Mouse (Mus musculus) cerebellum, postnatal 25 days (tissue): ENCODE results near the gene Wdr95.
A peak's percentile ranks its signal among the peaks of the same experiment; 100 is the strongest.
"Not testable (repeated sequence)": the region's sequence is repeated elsewhere in the genome, so short reads cannot be mapped to it uniquely, and the experiment has no call there.

Experiments used
- DNase-seq, 2 experiments: peaks; one replicate each; pipeline ENCODE4 v3.0.0; 2021; ENCODE audit warnings: mixed read lengths in 2 of 2

The Wdr95 gene

DNA sequence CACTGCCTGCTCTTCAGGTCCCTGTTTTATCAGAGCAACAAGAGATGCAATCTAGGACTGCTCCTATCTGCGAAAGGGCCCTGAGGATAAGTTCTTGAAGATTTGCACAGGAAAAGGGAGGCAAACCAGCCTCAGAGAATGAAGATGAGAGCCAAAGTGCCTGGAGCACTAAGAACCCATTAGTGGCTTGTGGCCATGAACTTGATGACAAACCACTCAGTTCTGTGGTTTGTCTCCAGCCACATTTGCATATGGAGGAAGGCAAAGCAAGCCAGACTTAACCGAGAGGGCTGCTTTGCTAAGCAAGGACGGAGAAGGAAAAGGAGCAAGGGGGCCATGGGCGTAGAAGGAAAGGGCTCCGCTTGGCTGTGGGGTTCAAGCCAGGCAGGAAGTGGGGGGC, 7.7 kb upstream of the Wdr95 start:
- no peak for DNase-seq

DNA sequence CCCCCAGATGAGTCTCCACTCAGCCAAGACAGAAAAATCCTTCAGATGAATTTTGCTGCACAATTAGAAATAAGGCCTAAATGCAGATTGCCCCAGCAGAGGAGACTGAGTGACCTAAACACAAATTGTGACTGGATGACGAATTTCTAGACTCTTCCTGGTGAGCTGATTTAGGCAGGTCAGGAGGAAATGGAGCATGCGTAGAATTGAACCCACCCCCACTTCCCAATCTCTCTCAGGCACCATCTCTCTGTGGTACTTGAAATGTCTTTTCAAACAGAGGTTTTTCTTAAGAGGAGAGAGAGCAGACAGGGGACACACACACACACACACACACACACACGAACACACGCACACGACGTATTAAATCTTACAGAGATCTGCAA, 4.6 kb upstream of the Wdr95 start:
- no peak for DNase-seq

DNA sequence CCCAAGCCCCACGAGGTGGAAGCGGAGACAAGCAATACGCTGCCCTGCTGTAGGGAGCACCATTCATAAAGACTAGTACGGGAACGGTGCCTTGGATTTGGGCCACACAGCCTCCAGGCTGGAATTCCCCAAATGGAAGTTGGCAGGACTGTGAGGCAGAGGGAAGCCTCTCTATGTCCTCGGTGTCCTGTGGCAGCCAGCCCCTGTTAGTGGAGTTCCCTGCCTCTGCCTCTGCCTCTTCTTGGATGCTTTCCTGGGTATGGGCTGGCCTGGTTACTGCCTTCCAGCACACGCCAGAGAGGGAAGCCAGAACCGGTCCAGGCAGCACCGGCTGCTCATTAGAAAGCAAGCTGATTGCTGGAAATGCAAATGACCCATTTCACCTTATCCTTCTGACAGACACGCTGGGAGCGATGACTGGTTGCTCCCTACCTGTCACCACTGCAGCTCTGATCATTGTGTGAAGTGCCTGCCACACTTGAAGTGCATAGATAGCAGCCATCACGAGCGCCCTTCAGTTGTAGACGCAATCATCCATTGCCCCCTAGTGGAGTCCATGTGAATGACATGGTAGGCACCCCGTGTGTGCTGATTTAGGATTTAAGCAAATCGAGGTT, 4.1 kb upstream of the Wdr95 start:
- peak; percentile 86 to 91 for DNase-seq

DNA sequence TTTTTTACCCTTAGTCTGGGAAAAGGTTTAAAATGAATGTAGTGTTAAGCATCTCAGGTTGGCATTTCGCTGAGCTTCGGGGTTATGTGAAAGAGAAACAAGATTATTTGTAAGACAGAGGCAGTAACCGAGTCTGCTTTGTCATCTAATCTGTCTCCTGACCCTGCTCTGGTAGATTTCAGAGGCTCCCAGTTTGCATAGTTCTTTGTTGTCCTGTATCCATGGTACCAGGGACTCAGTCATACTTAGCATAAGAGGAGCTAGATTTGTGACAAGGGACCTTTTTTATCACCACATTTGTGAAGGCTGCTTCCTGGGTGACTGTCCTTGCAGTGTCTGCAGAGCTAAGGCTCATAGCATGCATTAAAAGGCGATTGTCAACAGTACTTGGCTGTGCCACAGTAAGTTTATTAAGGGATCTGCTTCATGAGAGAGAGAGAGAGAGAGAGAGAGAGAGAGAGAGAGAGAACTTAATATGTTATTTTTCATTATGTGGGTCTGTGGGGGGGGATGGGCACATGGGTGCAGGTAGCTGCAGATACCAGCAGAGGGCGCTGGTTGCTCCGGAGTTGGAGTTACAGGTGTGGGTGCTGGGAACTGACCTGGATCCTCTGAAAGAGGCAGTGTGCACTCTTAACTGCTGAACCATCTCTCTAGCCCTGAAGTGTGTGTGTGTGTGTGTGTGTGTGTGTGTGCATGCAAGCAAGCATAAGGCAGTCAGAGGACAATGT, 3.3 kb upstream of the Wdr95 start:
- DNase-seq: no peak

DNA sequence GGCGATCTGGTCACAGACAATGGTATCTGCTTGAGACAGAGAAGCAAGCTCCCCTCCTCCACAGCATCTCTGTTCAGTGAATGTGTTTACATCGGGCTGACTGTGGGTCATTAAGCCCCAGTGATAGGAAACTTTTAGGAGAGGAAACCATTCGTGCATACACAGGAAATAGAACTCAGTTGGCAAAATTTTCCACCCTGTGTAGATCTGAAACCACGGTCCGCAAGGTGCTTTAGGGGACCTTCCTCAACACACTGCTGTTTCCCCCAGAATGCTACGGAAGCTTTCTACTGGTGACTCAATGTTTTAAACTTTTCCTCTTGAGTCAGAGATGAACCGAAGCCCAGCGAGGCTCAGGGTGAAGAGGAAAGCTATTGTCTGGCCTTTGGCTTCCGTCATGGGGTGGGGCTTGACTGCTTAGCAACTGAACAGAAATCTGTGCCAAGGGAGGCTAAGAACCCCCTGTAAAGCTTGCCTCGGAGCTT, 2.0 kb upstream of the Wdr95 start:
- no peak for DNase-seq

DNA sequence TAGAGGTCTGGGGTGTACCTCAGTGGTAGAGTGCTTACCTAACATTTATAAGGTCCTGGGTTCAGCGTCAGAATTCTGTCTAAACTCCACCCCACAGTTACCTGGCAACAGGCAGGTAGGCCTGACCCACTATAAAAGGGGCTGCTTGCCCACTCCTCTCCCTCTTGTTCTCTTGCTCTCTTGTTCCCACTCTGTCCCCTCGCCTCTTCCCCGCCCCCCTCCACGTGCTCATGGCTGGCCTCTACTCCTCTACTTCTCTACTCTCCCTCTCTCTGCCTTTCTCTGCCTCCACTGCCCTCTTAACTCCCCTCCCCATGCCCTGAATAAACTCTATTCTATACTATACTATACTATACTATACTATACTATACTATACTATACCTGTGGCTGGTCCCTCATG, 1.2 kb upstream of the Wdr95 start:
- not testable (repeated sequence) for DNase-seq

DNA sequence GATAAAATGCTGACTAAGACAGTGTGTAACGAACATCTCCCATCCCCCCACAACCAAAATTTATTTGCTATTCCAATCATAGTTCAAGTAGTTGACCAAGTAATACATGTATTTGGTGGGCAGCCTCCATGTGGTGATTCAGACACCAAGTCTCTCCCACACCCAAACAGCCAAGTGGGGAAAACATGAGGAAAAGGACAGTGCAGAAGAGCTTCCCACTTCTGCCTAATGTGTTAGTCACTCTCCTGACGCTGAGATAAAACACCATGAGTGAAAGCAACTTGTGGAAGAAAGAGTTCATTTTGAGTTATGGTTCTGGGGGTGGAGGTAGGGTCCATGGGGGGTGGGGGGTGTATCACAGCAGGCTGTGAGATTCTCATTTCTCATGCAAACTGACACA, 5.4 kb downstream of the Wdr95 start:
- DNase-seq: no peak

DNA sequence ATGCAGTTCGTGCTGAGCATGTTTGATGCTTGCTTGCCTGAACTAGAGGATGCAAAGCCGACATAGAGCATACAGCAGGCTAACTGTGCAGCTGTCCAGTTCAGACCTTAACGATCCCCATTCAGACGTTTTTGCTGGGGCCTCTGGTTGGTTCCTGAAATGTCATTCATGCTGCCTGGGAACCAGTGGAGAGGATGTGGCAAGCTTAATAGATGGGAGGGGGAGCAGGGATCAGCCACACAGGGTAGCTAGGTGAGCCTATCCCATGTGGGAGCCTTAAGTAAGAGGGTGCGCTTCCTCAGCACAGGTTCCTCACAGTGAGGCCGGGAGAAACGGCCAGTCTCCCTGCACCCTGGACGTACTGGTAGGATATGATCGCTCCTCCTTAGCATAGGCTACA, 7.5 kb downstream of the Wdr95 start:
- no peak for DNase-seq

DNA sequence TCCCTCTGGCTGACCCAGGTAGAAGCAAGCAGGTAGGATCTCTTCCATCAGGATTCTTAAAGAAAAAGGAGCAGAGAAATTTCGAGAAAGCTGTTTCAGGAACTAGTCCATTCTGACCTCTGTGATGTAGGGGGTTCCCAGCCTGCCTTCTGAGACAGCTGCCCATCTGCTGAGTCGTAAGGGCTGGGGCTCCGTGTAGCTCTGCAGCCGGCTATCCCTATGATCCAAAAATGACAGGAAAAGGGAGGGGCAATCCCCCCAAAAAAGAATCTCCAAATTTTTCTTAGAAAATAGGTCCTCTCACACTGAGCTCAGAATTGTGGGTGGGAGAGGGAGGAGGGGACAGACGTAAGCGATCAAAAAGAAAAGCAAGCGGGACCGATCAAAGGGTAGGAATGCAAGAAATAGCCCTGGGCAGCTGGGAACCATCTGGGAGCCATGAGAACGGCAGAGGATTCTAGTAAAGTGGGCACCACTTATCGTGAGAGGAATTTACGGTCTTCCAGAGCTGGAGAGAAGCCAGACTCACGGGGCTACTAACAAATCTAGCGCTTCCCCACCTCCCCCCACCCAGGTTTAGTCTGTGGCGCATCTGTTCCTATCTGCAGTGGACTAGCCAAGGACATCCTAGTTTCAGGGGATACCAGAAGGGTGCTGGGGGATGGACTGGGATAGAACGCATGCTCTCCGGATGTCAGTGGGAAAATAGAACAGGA, 9.5 kb downstream of the Wdr95 start:
- no peak for DNase-seq

DNA sequence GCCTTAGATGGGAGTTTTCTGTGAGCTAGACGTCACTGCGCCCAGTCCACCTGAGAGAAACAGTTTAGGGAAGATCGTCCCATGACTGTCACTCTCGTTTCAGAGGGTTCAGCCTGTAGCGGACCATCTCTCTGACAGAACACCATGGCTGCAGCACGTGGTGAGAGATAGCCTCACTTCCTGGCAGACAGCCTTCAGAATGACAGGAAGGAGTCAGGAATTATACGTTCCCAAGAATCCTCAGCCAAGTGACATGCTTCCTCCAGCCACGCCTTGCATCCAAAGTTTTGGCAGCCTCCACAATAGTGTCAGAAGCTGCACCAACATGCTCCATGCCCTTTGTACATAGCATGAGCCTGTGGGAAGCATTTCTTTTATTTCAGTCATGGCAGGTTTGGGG, 10.1 kb downstream of the Wdr95 start:
- DNase-seq: no peak

DNA sequence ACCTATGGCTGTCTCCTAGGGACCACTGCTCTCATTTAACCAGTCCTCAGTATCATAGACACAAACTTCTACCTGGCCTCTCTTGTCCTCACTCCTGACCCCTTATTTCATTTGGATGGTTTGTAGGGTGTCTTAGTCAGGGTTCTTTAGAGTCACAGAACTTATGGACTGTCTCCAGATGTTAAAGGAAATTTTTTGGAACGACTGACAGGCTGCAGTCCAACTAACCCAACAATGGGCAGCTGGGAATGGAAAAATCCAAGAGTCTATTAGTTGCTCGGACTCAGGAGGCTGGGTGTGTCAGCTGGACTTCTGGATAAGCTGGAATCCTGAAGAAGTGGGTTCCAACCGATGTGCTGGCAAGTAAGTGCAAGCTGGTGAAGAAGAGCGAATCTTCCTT, 10.6 kb downstream of the Wdr95 start:
- no peak for DNase-seq

DNA sequence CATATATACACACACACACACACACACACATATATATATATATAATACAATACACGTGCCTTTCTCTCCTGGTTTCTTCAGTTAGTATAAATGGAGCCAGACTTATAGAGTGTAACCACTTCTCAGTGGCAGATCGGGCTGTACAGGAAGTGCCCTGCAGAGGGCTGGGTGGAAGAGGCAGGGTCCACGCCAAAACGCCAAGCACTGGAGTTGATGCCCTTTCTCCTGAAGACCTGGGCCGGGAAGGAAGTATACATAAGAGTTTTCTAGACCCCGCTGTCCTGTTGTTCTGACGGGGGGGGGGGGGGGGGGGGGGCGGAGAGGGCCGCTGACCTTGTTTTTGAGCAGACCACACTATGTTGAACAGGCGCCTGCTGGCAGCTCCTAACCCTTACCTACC, 22.7 kb downstream of the Wdr95 start:
- DNase-seq: no peak

DNA sequence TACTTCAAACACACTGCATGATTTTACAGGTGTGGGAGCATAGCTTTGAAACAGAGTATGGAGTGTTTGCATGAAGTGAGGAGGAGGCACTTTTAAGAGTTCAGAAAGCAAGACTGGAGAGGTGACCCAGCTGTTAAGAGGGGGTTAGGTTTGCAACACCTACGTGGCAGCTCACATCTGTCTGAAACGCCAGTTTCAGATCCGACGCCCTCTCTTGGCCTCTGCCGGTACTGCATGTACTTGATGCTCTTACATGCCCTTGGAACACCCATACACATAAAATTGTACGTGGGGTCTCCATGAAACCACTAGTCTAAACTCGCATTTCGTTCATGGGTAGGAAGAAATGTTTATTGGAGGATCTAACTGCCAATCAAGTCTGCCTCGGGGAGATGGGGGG, 24.3 kb downstream of the Wdr95 start:
- DNase-seq: no peak

DNA sequence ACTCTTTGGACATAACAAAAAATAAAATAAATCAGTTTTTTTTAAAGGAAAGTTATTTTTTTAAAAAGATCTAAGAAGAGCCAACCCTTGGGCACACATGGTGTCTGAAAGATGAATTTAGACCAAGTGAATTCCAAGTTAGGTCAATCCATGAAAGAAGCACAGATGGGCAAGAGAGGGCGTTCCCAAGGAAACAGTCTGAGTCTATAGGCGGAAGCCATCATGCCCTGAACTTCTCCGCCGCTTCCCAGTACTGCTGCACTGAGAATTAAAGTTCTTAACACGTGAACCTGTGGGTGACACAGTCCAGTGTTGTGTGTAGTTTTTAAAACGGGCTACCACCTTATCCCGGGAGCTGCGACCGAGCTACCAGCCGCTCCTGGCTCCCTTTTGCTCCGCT, 24.9 kb downstream of the Wdr95 start:
- DNase-seq: no peak

DNA sequence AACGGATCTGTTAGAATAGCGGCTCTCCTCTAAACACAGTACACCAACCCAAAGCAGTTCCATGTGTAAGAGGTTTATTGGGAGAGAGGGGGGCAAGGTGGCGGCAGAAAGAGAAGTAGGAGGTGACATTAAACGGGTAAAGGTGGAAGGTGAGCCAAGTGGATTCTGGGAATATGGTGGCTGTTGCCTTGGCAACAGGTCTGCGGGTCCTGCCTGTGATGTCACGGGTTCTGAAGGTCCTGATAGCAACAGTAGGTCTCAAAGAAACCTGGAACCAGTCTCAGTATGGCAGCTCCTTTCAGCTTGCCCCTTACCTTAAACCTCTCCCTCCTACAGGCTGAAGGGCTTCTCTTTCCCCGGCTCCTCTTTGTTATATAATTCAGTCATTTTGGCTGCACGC, 25.9 kb downstream of the Wdr95 start:
- DNase-seq: no peak

DNA sequence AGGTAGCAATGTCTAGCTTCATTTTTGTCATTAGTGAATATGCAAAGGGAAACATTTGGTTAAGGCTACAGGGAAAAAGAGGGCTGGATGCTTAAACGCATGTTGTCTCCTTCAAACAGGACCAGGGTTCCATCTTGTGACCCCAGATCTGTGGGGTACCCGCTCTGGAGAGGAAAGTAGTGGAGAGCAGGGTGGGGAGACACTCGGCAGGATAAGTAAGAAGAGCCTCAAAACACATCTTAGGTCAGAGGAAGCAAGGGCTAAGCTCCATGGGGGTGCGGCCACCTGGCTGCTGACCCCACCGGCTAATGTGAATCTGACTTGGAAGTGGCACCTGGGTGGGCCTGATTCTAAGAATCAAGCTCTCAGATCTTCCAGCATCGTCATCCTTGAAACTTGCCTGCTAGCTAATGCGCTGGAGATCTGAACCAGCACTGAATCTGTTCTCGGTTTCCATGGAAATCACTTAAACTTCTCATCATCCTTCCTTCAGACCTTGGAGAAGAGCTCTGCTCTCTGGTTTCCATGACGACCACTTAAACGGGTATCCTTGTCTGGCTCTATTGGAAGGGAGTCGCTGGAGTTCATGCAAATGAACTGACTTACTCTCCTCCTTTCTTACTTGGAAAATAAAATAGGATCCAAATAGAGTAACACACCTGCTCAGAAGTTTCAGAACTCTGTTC, 32.6 kb downstream of the Wdr95 start:
- no peak for DNase-seq

DNA sequence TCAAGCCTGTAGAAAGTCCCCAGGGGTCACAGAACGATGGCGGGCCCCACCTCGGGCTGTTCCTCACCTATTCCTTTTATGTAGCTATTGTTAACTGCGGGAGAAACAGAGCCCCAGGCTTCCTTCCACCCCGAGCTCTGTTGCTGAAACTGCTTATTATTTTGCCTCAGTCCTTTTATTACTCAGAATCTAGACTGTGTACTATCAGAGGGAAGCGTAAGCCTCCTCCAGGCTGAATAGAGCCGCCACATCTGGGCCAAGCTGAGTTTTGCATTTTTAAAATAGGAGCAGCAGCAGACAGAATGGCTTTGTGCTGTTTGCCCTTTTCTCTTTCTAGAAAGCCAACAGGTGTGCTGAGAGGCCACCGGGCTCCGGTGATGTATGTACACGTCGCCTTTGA, 37.5 kb downstream of the Wdr95 start:
- no peak for DNase-seq

DNA sequence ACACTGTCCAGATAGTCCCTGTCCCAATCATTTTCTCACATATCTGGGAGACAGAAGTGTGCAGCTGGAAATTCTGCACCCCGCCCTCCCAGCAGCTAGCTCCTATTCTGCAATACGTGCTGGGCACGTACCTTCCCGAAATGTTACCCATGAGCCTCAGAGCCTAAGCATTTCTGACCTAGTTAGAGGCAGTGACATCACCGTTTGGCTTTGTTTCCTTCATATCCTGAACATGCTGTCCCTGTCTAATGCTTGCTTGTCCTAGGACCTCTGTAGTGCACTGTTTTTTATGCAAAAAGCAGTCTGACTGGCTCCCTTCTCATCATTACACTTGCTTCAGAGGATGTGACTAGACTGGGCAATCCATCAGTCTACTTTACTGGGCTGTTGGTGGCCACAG, 38.5 kb downstream of the Wdr95 start:
- peak; percentile 32 to 42 for DNase-seq

DNA sequence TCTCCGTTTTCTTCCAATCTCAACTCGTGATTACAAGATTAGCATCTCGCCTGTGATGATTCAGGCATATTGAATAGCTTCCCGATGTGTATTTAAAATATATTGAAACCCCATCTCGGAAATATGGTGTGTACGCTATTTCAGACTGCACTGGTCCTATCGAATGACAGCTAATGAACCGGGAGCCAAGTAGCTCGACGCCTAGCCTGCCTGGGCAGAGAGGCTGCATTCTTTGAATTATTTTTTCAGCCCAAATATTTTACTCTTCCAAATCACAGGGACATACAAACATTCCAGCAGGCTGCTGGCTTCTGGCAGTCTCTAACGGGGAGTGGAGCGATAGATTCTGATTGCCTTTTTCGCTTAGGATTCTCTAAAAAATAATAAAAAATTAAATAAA, 40.5 kb downstream of the Wdr95 start:
- DNase-seq: no peak

DNA sequence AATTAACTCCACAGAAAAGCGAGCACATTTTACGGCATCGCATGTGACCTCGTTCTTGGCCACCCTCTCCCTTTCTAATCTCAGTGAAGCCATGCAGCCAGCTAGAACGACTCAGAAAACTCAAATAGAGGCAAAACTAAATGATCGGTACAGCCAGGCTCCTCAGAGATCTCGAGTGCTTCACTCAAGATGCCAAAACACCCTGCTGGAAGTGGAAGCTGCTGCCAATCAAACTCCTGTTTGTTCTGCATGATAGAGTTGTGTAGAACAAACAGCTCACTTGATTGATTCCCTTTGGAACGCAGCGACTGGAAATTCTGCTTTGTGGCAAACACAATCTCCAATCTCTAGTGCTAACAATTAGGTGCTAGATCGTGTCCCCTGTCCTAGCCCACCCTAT, 48.5 kb downstream of the Wdr95 start:
- DNase-seq: no peak

DNA sequence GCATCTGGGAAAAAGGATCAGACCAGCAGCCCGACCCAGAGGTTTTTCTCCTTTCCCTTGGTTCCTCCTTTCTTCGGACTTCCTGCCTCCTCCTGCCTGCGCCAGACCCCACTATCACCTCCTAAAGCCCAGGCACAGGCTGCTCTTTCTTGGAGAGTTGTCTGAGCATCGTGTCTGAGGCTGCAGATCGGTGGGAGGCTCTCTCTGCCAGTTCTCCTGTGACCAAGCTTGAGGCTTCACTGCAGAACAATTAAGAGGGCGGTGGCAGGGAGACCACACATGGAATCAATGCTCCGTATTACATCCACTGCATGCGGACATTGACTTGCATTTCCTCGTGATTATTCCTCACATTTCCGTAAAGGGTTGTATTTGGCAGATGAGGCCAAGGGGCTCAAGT, 49.0 kb downstream of the Wdr95 start:
- no peak for DNase-seq

DNA sequence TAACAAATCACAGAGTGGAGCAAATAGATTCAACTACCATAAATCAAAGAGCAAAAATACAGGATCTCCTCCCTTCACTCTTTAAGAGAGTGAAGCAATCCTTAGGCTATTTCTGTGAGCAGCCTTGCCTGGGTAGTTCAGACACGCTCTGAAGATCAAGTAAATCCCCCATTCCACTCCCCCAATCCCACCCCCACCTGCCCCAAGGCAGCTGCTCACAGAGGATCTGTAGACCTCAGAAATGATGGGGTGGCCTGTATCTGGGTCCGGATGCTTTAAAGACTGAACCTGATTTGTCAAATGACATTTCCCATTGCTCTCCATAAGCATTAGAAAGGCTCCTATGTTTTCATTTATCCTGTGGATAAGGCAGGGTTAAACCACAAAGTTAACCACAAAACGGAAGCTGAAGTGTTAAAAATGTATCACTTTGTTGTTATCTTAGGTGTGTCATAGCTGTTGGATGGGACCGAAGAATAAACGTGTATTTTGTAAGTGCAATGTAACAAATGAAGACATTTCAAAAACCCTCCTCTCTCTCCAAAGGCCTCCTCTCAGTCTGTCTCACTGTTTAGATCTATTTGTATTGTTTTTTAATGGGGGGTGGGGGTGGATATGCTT, 54.3 kb downstream of the Wdr95 start:
- no peak for DNase-seq

DNA sequence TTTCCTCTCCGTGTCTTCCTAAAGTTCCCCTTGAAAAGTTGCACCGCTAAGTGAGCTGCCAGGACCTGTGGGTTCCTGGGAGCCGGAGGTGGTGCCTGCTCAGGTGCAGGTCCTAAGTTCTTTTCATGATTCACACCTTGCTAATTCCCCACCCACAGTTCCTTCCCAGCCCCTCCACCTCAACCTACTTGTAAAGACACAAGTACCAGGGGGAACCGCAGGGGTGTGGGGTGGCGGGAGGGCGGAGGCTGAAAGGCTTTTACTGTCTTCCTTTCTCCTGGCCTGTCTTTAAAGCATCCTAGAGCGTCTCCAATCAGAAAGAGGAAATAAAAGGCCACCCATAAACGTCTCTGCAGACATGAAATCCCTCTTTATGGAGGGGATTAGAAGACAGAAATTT, 55.0 kb downstream of the Wdr95 start:
- DNase-seq: no peak
